Mouse (Mus musculus) stomach, embryonic 14.5 days (tissue): ENCODE data around the gene Acox3. TPM values are rescaled to one million over a fixed set of nuclear protein-coding genes. Genes with fewer than 3 reads are reported as not detected.
A peak's percentile ranks its signal among the peaks of the same experiment; 100 is the strongest.
"Not testable (repeated sequence)": the region's sequence is repeated elsewhere in the genome, so short reads cannot be mapped to it uniquely, and the experiment has no call there.

Experiments
- ATAC-seq: fragments of 200-750 bp; cut with Nextera tagmentation; 2 replicates; pipeline ENCODE4 v1.8.0; 2017; ENCODE audit warnings: low read depth, moderate TSS enrichment; ENCODE audit not compliant: insufficient number of reproducible peaks, insufficient read depth, low FRiP score
- H3K27ac ChIP-seq: fragments of 300-500 bp; sonication (generic); 2 replicates; pipeline ENCODE4 v1.5.1; 2014; ENCODE audit warnings: mild to moderate bottlenecking, low read length, moderate library complexity, mixed read lengths
- H3K27me3 ChIP-seq: fragments of 300-500 bp; sonication (generic); 2 replicates; pipeline ENCODE4 v1.6.1; 2014; ENCODE audit warnings: low read length, control low read depth, mixed read lengths; ENCODE audit not compliant: control insufficient read depth, insufficient read depth
- H3K36me3 ChIP-seq: fragments of 300-500 bp; sonication (generic); 2 replicates; pipeline ENCODE4 v1.6.1; 2014; ENCODE audit warnings: mild to moderate bottlenecking, control low read depth, low read length, moderate library complexity, mixed read lengths; ENCODE audit not compliant: control insufficient read depth, insufficient read depth
- H3K4me1 ChIP-seq: fragments of 300-500 bp; sonication (generic); 2 replicates; pipeline ENCODE4 v1.6.1; 2014; ENCODE audit warnings: low read length, control low read depth, mixed read lengths; ENCODE audit not compliant: control insufficient read depth, insufficient read depth
- H3K4me2 ChIP-seq: fragments of 300-500 bp; sonication (generic); replicated peaks from 2 replicates; pipeline ENCODE4 v1.6.1; 2014; ENCODE audit warnings: low read depth, low read length, control low read depth
- H3K4me3 ChIP-seq: fragments of 300-500 bp; sonication (generic); 2 replicates; pipeline ENCODE4 v1.5.1; 2014; ENCODE audit warnings: low read depth, low read length, control low read depth
- H3K9ac ChIP-seq: fragments of 300-500 bp; sonication (generic); replicated peaks from 2 replicates; pipeline ENCODE4 v1.6.1; 2014; ENCODE audit warnings: low read depth, mild to moderate bottlenecking, control low read depth, low read length, moderate library complexity, mixed read lengths
- H3K9me3 ChIP-seq: fragments of 300-500 bp; sonication (generic); 2 replicates; pipeline ENCODE4 v1.6.1; 2016; ENCODE audit warnings: low read depth, low read length, control low read depth; ENCODE audit not compliant: control insufficient read depth
- WGBS: fragments of 180-500 bp; shearing (Covaris S2); extraction: QIAGEN DNeasy Blood & Tissue Kit; methylation state at CpG from one replicate; pipeline ENCODE4 v1.1.7; 2014; 5-methylcytosine and 5-hydroxymethylcytosine counted together
- polyA plus RNA-seq: library from polyadenylated mRNA; unstranded; fragments of >200 nt; fragmentation: Nextera tagmentation; extraction: Ambion mirVana; gene quantifications from 2 replicates; pipeline ENCODE4 v1.2.1, GENCODE M21; 2014

Gene Acox3
- polyA plus RNA-seq, 1 experiment from 2014 or later = 13.9 TPM

- peak overlapping the region; percentile 82 for H3K4me2 ChIP-seq
- H3K9me3 ChIP-seq = no peaks in the 10 kb centered on the region
- peak overlapping the region; percentile 59 for H3K4me3 ChIP-seq
- H3K27ac ChIP-seq = peak overlapping the region; percentile 45; the same call in 1 of the 2 replicates
- H3K9ac ChIP-seq = peak overlapping the region; percentile 43
- H3K27me3 ChIP-seq = no peaks in the 10 kb centered on the region
- 0 out of 2 replicates have a peak, but pooled peaks have one; percentile 35 for ATAC-seq
- peaks cover 7% of the 10 kb centered on the region; the same call in 1 of the 2 replicates for H3K36me3 ChIP-seq
- no peaks in the 10 kb centered on the region; the same call in 1 of the 2 replicates for H3K4me1 ChIP-seq
- 3% methylated on average over 17 of the region's 17 CpGs for WGBS
Measured at GRCm38 (mm10) chr5:35583221-35583783, 462 bp downstream of the Acox3 start.

GRCm38 (mm10) chr5:35584259-35584658 is 1.4 kb downstream of the Acox3 start:
- H3K9ac ChIP-seq, H3K9me3 ChIP-seq, H3K4me3 ChIP-seq, H3K4me1 ChIP-seq, H3K27me3 ChIP-seq, H3K4me2 ChIP-seq, ATAC-seq, H3K27ac ChIP-seq: not testable (repeated sequence)
- 87% methylated on average over 2 of the region's 2 CpGs for WGBS
- H3K36me3 ChIP-seq = peaks cover 16% of the 10 kb centered on the region

GRCm38 (mm10) chr5:35591497-35591896 is 8.7 kb downstream of the Acox3 start:
- WGBS = 92% methylated on average over 4 of the region's 4 CpGs
- no peaks in the 10 kb centered on the region; the same call in 1 of the 2 replicates for H3K9me3 ChIP-seq
- no peak for ATAC-seq
- no peak overlapping the region for H3K27ac ChIP-seq
- H3K4me2 ChIP-seq = no peak overlapping the region
- no peaks in the 10 kb centered on the region for H3K27me3 ChIP-seq
- H3K4me1 ChIP-seq = no peaks in the 10 kb centered on the region
- H3K4me3 ChIP-seq = no peak overlapping the region
- no peak overlapping the region for H3K9ac ChIP-seq
- peaks cover 28% of the 10 kb centered on the region for H3K36me3 ChIP-seq

- Histone ChIP-seq H3K36me3 (peaks cover 28% of the 10 kb centered on the region), H3K27ac (no peak overlapping the region)
- no peak for ATAC-seq
Measured at GRCm38 (mm10) chr5:35592081-35592736, 9.4 kb downstream of the Acox3 start.

GRCm38 (mm10) chr5:35592824-35593223 is 10.0 kb downstream of the Acox3 start:
- WGBS = 72% methylated on average over 4 of the region's 4 CpGs

More at GRCm38 (mm10) chr5:35592081-35592736, 9.4 kb downstream of the Acox3 start:
- H3K27me3 ChIP-seq = no peaks in the 10 kb centered on the region
- WGBS = 84% methylated on average over 21 of the region's 21 CpGs
- no peak overlapping the region for H3K9ac ChIP-seq
- no peaks in the 10 kb centered on the region for H3K4me1 ChIP-seq
- no peak overlapping the region for H3K4me2 ChIP-seq
- no peaks in the 10 kb centered on the region; the same call in 1 of the 2 replicates for H3K9me3 ChIP-seq
- no peak overlapping the region for H3K4me3 ChIP-seq

GRCm38 (mm10) chr5:35593272-35593671 is 10.4 kb downstream of the Acox3 start:
- Histone ChIP-seq H3K27me3 (no peaks in the 10 kb centered on the region), H3K36me3 (peaks cover 21% of the 10 kb centered on the region), H3K4me1 (no peaks in the 10 kb centered on the region), H3K9ac (no peak overlapping the region), H3K9me3 (no peaks in the 10 kb centered on the region; the same call in 1 of the 2 replicates), H3K4me2 (no peak overlapping the region), H3K4me3 (no peak overlapping the region), H3K27ac (no peak overlapping the region)
- no peak for ATAC-seq
- 92% methylated on average over 6 of the region's 6 CpGs for WGBS

More at GRCm38 (mm10) chr5:35592824-35593223, 10.0 kb downstream of the Acox3 start:
- H3K36me3 ChIP-seq = peaks cover 24% of the 10 kb centered on the region
- no peak overlapping the region for H3K9ac ChIP-seq
- no peaks in the 10 kb centered on the region for H3K4me1 ChIP-seq
- H3K27ac ChIP-seq = no peak overlapping the region
- H3K4me3 ChIP-seq = no peak overlapping the region
- no peaks in the 10 kb centered on the region; the same call in 1 of the 2 replicates for H3K9me3 ChIP-seq
- no peaks in the 10 kb centered on the region for H3K27me3 ChIP-seq
- no peak for ATAC-seq
- H3K4me2 ChIP-seq = no peak overlapping the region

- Histone ChIP-seq H3K4me2 (no peak overlapping the region), H3K27me3 (no peaks in the 10 kb centered on the region), H3K36me3 (peaks cover 10% of the 10 kb centered on the region), H3K9ac (no peak overlapping the region), H3K27ac (no peak overlapping the region), H3K4me3 (no peak overlapping the region), H3K9me3 (no peaks in the 10 kb centered on the region; the same call in 1 of the 2 replicates), H3K4me1 (no peaks in the 10 kb centered on the region)
- 95% methylated on average over 4 of the region's 4 CpGs for WGBS
- no peak for ATAC-seq
Measured at GRCm38 (mm10) chr5:35594768-35595167, 11.9 kb downstream of the Acox3 start.

- 0 out of 2 replicates have a peak, but pooled peaks have one; percentile 12 for ATAC-seq
- H3K9me3 ChIP-seq = no peaks in the 10 kb centered on the region
- WGBS = 20% methylated on average over 4 of the region's 4 CpGs
Measured at GRCm38 (mm10) chr5:35595706-35596105, 12.9 kb downstream of the Acox3 start.

More at GRCm38 (mm10) chr5:35595706-35596105, 12.9 kb downstream of the Acox3 start:
- H3K4me2 ChIP-seq = no peak overlapping the region
- H3K36me3 ChIP-seq = peaks cover 13% of the 10 kb centered on the region
- H3K4me3 ChIP-seq = no peak overlapping the region
- no peaks in the 10 kb centered on the region for H3K4me1 ChIP-seq
- no peaks in the 10 kb centered on the region for H3K27me3 ChIP-seq
- H3K27ac ChIP-seq = no peak overlapping the region
- no peak overlapping the region for H3K9ac ChIP-seq
